Mouse (Mus musculus) neural tube, embryonic 15.5 days (tissue): ENCODE data around the gene Ccdc102a. TPM values are rescaled to one million over a fixed set of nuclear protein-coding genes. Genes with fewer than 3 reads are reported as not detected.

Experiments used
- ATAC-seq: fragments of 200-750 bp; cut with Nextera tagmentation; 2 replicates; pipeline ENCODE4 v1.8.0; 2017; ENCODE audit warnings: mild to moderate bottlenecking, moderate TSS enrichment, moderate library complexity; ENCODE audit not compliant: low FRiP score
- H3K27ac ChIP-seq: fragments of 300-500 bp; sonication (generic); replicated peaks from 2 replicates; pipeline ENCODE4 v1.5.1; 2015; ENCODE audit warnings: mild to moderate bottlenecking, inconsistent platforms
- H3K27me3 ChIP-seq: fragments of 300-500 bp; sonication (generic); replicated peaks from 2 replicates; pipeline ENCODE4 v1.6.1; 2015; ENCODE audit warnings: inconsistent platforms
- H3K36me3 ChIP-seq: fragments of 300-500 bp; sonication (generic); 2 replicates; pipeline ENCODE4 v1.6.1; 2015; ENCODE audit warnings: inconsistent platforms
- H3K4me1 ChIP-seq: fragments of 300-500 bp; sonication (generic); 2 replicates; pipeline ENCODE4 v1.6.1; 2015; ENCODE audit warnings: inconsistent platforms
- H3K4me2 ChIP-seq: fragments of 300-500 bp; sonication (generic); 2 replicates; pipeline ENCODE4 v1.6.1; 2015; ENCODE audit warnings: inconsistent platforms, mild to moderate bottlenecking, moderate library complexity
- H3K4me3 ChIP-seq: fragments of 300-500 bp; sonication (generic); replicated peaks from 2 replicates; pipeline ENCODE4 v1.5.1; 2015; ENCODE audit warnings: mild to moderate bottlenecking, inconsistent platforms
- H3K9ac ChIP-seq: fragments of 300-500 bp; sonication (generic); replicated peaks from 2 replicates; pipeline ENCODE4 v1.6.1; 2015; ENCODE audit warnings: mild to moderate bottlenecking, inconsistent platforms
- H3K9me3 ChIP-seq: fragments of 300-500 bp; sonication (generic); replicated peaks from 2 replicates; pipeline ENCODE4 v1.6.1; 2016; ENCODE audit warnings: inconsistent platforms
- WGBS: fragments of 180-500 bp; shearing (Covaris S2); methylation state at CpG from one replicate; pipeline ENCODE4 v1.1.7; 2015; ENCODE audit warnings: mixed read lengths; 5-methylcytosine and 5-hydroxymethylcytosine counted together
- polyA plus RNA-seq: library from polyadenylated mRNA; unstranded; fragments of >200 nt; fragmentation: Nextera tagmentation; extraction: Ambion mirVana; gene quantifications from 2 replicates; pipeline ENCODE4 v1.2.1, GENCODE M21; 2015

Gene Ccdc102a
- polyA plus RNA-seq, 1 experiment from 2014 or later: 6.2 TPM

DNA sequence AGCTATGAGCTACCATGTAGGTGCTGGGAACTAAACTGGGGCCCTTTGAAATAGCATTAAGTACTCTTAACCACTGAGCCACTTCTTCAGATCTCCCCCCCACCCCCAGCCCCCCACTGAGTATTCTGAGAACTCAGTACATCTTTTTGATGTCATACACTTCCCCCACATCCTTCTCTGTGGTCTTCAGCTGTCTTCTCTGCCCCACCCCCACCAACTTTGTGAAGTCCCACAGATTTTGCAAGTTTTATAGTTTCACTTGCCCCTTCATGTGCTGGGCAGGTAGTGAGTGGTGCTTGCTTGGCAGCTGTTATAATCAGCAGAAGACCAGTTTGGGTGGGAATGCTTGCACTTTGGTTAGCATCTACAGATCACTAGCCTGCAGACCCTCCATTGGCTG lies 1.4 kb upstream of the Ccdc102a start:
- Histone ChIP-seq H3K4me1 (peaks cover 39% of the 10 kb centered on the region), H3K27ac (no peak overlapping the region), H3K27me3 (peaks cover 17% of the 10 kb centered on the region), H3K9me3 (no peaks in the 10 kb centered on the region), H3K9ac (no peak overlapping the region), H3K4me3 (no peak overlapping the region), H3K36me3 (no peaks in the 10 kb centered on the region), H3K4me2 (no peak overlapping the region)
- ATAC-seq: no peak

DNA sequence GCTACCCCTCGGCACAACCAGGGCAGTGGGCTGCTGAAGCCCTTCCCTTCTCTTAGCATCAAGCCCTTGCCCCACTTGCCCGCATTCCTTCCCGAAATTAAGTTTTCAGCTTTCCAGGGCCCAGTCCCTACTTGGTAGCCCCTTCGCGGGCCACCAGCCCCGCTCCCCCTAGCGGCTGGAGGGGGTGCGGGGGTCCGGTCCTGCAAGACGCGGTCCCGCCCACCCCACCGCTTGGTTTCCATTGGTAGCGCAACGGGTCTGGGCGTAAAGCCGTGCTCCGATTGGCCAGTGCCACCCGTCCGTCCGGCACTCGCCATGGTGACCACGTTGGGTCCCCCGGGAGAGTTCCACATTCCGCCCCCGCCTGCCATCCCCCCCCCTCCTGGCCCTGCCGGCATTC lies 546 bp downstream of the Ccdc102a start:
- no peaks in the 10 kb centered on the region for H3K36me3 ChIP-seq
- H3K9me3 ChIP-seq: no peaks in the 10 kb centered on the region
- peaks cover 33% of the 10 kb centered on the region for H3K27me3 ChIP-seq
- H3K4me3 ChIP-seq: peak overlapping the region; percentile 52
- H3K9ac ChIP-seq: peak overlapping the region; percentile 48
- peaks cover 47% of the 10 kb centered on the region for H3K4me1 ChIP-seq
- ATAC-seq: peak; percentile 91
- WGBS: 0% methylated on average over 27 of the region's 27 CpGs
- H3K4me2 ChIP-seq: peak overlapping the region; percentile 79
- peak overlapping the region; percentile 59 for H3K27ac ChIP-seq

DNA sequence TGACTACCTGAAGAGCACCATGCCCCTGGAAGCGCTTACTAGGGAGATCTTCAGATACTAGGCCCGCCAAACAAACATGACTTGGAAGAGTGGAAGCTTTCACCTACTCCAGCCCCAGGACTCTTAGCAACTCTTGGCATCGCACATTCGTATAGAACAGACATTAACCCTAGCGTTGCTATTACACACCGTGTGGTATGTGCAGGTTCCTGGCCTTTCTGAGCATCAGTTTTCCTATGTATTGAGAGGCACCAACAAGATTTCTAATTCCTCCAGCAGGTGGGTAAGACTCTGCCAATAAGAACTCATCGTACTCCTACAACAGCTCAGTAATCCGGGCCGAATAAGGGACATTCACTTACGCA lies 956 bp downstream of the Ccdc102a start:
- WGBS: 13% methylated on average over 10 of the region's 10 CpGs
- Histone ChIP-seq H3K27me3 (peaks cover 37% of the 10 kb centered on the region), H3K36me3 (no peaks in the 10 kb centered on the region), H3K4me2 (peak overlapping the region; percentile 79), H3K9me3 (no peaks in the 10 kb centered on the region), H3K4me3 (peak overlapping the region; percentile 52), H3K9ac (peak overlapping the region; percentile 47), H3K27ac (no peak overlapping the region), H3K4me1 (peaks cover 47% of the 10 kb centered on the region)
- no peak for ATAC-seq

DNA sequence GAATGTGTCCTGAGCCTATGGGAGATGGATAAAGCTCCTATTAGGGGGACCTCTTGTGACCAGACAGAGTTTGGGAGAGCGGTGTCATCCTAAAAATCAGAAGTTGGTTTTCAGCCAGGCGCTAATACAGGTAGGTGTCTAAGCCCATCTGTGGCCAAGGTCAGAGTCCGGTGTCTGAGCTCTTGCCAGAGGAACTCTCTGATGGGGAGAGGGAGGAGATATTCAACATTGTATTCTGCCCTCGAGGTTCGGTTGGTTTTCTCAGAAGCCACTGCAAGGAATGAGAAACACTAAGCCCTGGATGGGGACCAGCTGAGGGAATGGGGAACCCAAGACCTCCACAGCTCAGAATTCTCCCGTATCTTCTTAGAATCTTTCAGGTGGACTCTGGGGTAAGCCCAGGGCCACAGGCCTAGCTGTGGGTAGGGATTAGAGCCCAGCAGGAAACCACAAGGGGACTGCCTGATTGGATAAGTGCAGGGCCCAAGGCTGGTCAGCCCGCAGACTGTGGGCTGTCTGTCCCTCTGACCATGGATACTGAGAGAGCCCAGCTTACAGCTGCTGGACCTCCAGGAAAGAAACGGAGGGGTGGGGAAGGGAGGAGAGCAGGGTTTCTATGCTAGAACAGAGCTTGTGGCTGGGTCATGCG lies 1.5 kb downstream of the Ccdc102a start:
- Histone ChIP-seq H3K4me2 (peak overlapping the region; percentile 79), H3K27me3 (peaks cover 41% of the 10 kb centered on the region), H3K9ac (no peak overlapping the region), H3K36me3 (no peaks in the 10 kb centered on the region), H3K9me3 (no peaks in the 10 kb centered on the region), H3K4me1 (peaks cover 47% of the 10 kb centered on the region), H3K27ac (no peak overlapping the region), H3K4me3 (peak overlapping the region; percentile 52)
- no peak for ATAC-seq
- WGBS: 67% methylated on average over 9 of the region's 9 CpGs

DNA sequence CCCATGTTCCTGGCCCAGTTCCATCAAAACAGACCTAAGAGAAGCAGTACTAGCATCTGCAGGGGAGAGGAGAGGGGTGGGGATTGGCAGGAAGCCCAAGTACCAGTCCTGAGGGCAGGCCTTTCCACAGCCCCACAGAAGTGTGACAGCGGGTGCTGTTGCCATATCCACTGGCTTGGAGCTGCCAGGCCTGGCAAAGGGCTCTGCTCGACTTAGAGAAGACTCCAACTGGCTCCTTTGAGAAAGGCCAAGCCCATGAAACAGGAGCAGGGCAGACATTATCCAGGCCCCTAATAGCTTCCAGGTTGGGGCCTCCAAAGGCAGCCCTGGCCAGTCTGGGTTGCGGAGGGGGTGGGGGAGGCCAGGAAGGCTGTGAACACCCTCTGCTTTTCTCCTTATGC lies 3.2 kb downstream of the Ccdc102a start:
- no peaks in the 10 kb centered on the region for H3K9me3 ChIP-seq
- H3K36me3 ChIP-seq: no peaks in the 10 kb centered on the region
- H3K4me3 ChIP-seq: no peak overlapping the region
- 0 out of 2 replicates have a peak overlapping the region, but pooled peaks have one; percentile 11 for H3K4me2 ChIP-seq
- H3K9ac ChIP-seq: no peak overlapping the region
- no peak overlapping the region for H3K27ac ChIP-seq
- 50% methylated on average over 3 of the region's 3 CpGs for WGBS
- no peak for ATAC-seq
- peaks cover 47% of the 10 kb centered on the region for H3K4me1 ChIP-seq
- peaks cover 43% of the 10 kb centered on the region for H3K27me3 ChIP-seq

DNA sequence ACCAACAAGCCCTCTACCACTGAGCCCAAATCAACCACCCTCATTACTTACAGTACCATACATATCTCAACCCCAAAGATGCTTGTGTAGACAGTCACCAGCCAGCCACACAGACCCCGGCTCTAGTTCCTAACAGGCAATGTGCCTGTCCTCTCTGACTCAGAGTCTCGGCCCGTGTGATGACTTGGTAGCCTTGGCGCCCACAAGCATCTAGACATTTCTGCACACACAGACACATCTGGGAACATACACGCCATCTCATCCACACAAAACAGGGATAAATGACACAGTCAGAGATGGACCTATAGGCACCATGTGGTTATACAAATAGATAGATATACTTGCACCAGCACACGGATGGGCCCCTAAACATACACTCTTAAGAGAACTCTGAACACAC lies 3.6 kb downstream of the Ccdc102a start:
- Histone ChIP-seq H3K9ac (no peak overlapping the region), H3K27me3 (peaks cover 43% of the 10 kb centered on the region), H3K27ac (no peak overlapping the region), H3K9me3 (no peaks in the 10 kb centered on the region), H3K4me3 (no peak overlapping the region), H3K4me1 (peaks cover 47% of the 10 kb centered on the region), H3K4me2 (no peak overlapping the region), H3K36me3 (no peaks in the 10 kb centered on the region)
- ATAC-seq: no peak
- 82% methylated on average over 6 of the region's 6 CpGs for WGBS

DNA sequence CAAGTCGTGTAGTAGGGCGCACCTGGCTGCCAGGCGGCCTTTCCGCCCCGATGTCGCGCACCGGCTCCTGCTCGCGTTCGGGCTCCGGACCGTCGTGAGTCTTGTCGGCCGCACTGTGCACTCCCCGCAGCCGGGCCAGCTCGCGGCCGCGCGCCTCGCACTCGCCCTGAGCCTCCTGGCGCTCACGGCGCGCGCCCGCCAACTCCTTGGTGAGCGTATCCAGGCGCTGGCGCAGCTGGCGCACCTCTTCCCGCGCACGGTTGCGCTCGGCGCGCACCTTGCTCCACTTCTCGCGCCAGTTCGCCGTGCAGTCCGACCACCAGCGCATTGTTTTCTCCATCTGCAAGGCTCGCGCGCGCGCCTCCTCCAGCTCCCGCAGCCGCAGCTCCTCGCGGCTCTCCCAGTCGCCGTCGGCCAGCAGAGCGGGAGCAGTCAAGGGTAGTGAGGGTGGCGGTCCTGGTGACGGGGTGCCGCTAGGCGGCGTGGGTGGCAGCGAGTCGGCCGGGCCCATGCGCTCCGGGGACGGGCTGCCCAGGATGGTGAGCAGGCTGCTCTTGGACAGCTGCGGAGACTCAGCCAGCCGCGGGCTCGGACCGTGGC lies 4.7 kb downstream of the Ccdc102a start:
- H3K9me3 ChIP-seq: no peaks in the 10 kb centered on the region
- 4% methylated on average over 76 of the region's 77 CpGs for WGBS
- peak; percentile 43 for ATAC-seq
- peaks cover 48% of the 10 kb centered on the region for H3K4me1 ChIP-seq
- peak overlapping the region; percentile 86 for H3K4me2 ChIP-seq
- peak overlapping the region; percentile 49 for H3K4me3 ChIP-seq
- H3K27me3 ChIP-seq: peaks cover 39% of the 10 kb centered on the region
- no peak overlapping the region for H3K27ac ChIP-seq
- H3K36me3 ChIP-seq: no peaks in the 10 kb centered on the region
- H3K9ac ChIP-seq: peak overlapping the region; percentile 31

DNA sequence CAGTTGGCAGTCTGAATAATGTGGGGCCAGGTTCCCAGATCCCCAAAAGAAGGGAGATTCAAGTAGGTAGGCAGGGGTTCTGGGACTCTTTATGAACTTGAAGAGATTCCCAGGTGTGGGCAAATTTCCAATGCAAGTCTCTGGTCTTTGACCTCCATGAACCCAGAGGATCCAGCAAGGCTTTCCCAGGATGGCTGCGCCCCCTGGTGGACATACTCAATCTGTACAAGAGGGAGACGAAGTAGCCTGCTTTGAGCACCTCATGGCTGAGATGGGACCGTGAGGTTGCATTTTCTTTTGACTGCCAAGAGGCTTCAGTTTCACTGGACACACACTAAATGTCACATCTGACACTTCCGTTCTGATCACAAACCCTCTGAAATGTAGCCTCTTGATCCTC lies 9.1 kb downstream of the Ccdc102a start:
- Histone ChIP-seq H3K9me3 (no peaks in the 10 kb centered on the region), H3K9ac (no peak overlapping the region)
- 8% methylated on average over 4 of the region's 4 CpGs for WGBS

DNA sequence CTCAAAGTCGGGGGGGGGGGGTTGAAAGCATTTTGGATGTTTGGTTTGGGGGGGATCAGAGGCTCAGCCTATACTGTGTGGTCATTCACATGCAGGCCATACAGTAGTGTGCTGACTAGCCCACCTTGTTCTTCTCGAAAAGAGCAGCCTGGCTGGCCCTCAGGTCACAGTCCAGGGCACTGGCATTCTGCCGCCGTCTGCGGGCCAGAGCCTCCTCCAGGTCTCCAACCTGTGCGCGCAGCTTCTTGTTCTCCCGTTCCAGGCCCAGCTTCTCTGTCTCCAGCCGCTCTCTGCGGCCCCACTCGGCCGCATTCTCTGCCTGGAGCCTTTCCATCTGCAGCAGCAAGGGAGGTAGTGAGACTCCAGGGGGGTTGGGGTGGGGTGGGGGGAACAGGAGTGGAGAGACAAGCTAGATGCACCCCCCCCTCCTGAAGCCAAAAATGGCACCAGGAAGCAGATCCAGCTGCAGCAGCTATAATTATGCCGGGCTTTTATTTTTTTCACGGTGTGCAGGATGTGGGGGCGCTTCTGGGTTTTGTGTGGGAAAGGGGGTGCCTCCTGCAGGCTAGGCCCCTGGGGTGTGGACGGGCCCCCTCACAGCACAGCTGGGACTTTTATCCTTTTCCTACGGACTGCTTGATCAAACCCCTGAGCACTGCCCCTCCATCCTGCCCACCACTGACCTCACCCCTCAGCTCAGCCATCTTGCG lies 10.2 kb downstream of the Ccdc102a start:
- H3K27ac ChIP-seq: no peak overlapping the region
- WGBS: 85% methylated on average over 18 of the region's 18 CpGs
- no peaks in the 10 kb centered on the region for H3K36me3 ChIP-seq
- peaks cover 21% of the 10 kb centered on the region for H3K4me1 ChIP-seq
- H3K9ac ChIP-seq: no peak overlapping the region
- H3K9me3 ChIP-seq: no peaks in the 10 kb centered on the region
- H3K4me2 ChIP-seq: no peak overlapping the region
- peaks cover 15% of the 10 kb centered on the region; the same call in 1 of the 2 replicates for H3K27me3 ChIP-seq
- H3K4me3 ChIP-seq: no peak overlapping the region
- no peak for ATAC-seq

More for the DNA sequence above, 9.1 kb downstream of the Ccdc102a start:
- Histone ChIP-seq H3K4me3 (no peak overlapping the region), H3K36me3 (no peaks in the 10 kb centered on the region), H3K4me2 (no peak overlapping the region), H3K27ac (no peak overlapping the region), H3K27me3 (peaks cover 25% of the 10 kb centered on the region), H3K4me1 (peaks cover 28% of the 10 kb centered on the region)
- no peak for ATAC-seq

DNA sequence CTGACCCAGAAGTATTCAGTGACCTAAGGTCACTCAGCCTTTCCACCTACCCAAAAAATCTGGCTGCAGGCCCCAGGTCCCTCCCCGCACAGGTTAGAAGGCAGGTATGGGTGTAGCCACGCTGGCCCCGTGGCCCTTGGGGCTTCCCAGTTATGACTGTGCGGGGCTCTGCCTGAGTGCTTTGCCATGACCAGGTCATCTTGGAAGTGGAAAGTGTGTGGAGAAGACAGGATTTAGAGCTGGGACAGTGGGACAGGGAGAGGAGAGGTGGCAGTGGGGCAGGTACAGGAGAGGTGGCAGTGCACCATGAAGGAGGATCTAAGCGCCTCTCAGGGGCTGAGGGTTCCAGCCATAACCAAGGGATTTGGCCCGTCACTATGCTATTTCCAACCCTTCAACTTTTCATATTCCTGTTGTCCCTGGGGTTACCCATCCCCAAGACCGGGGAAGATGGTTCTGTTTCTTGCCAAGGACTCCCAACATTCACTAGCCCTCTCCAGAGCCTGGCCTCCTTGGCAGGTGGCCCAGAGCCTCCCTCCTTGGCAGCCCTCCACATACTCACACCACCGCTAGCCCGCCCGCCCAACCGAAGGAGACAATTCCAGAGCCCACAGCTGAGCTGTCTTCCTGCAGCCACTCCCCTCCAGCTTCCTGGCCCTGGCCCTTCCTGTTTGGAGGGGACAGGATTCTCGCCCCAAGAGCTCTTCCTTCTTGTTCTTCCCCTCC lies 13.3 kb downstream of the Ccdc102a start:
- Histone ChIP-seq H3K9me3 (no peaks in the 10 kb centered on the region), H3K27me3 (no peaks in the 10 kb centered on the region), H3K27ac (peak overlapping the region; percentile 54; the same call in 1 of the 2 replicates), H3K4me2 (no peak overlapping the region), H3K36me3 (no peaks in the 10 kb centered on the region), H3K9ac (no peak overlapping the region), H3K4me1 (peaks cover 20% of the 10 kb centered on the region), H3K4me3 (no peak overlapping the region)
- WGBS: 71% methylated on average over 12 of the region's 12 CpGs
- ATAC-seq: peak; percentile 42; the same call in 1 of the 2 replicates

DNA sequence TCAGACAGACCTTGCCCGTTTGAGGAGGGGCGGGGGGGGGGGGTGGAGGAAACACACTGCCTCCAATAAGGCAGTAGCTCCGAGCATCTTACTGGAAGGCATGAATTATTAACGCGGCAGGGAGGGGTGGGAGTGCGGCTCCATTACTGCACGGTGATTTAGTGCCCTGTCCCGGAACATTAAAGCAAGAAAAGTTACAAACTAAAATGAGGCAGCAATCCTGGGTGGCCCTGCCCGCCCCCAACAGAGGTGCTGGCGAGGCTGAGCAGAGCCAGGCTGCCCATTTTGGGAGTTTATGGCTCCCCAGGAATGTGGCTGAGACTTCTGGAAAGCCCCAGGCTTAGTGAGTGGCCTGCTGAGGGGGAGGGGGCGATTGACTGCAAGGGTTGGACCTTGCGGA lies 14.2 kb downstream of the Ccdc102a start:
- Histone ChIP-seq H3K4me2 (no peak overlapping the region), H3K4me1 (peaks cover 23% of the 10 kb centered on the region), H3K9ac (no peak overlapping the region), H3K9me3 (no peaks in the 10 kb centered on the region), H3K27ac (no peak overlapping the region), H3K36me3 (no peaks in the 10 kb centered on the region), H3K4me3 (no peak overlapping the region), H3K27me3 (no peaks in the 10 kb centered on the region)
- ATAC-seq: no peak
- 28% methylated on average over 12 of the region's 12 CpGs for WGBS
